Mouse (Mus musculus): ENCODE results near the gene Snx21.

The Snx21 gene

DNA sequence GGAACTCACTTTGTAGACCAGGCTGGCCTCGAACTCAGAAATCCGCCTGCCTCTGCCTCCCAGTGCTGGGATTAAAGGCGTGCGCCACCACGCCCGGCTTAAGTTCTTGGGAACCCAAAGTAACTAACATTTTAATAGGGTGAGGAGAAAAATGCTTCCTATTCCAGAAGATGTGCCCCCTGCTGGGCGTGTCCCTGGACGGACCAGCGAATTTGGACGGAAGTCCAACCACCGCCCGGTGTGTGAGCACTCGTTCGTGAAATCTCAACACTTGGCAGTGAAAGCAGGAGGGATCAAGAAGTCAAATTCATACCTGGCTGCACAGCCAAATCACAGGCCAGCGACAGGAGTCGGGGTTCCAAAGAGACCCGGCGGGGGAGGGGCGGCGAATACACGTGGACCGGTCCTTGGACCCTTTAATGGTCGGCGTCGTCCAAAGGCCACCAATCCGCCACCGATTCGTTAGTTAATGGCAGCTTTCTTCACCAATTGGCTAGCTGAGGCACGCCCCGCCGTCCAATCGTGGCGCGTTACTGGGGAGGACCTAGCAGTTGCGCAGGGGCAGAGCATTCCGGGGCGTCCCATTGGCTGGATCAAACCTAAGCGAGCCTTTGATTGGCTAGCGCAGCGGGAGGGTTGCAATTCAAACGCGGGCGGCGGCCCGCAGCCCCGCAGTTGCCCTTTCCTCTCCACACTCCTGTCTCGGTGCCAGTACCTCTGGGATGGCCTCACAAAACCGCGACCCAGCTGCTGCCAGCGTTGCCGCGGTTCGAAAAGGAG is 16.2 kb upstream of the Snx21 start, which contains the start of gene Ube2c:
Gene Ube2c, plus strand, starts transcription at position 641 of the 780 bp plus-strand sequence.
- in situ Hi-C loops (cut with MboI; ENCODE audit: unreplicated experiment in 2 of 2), result no loop called here

GRCm38 (mm10) chr2:164770279-164770678 is 15.3 kb upstream of the Snx21 start:
- in situ Hi-C loops (cut with MboI; ENCODE audit: unreplicated experiment in 2 of 2), result no loop called here

DNA sequence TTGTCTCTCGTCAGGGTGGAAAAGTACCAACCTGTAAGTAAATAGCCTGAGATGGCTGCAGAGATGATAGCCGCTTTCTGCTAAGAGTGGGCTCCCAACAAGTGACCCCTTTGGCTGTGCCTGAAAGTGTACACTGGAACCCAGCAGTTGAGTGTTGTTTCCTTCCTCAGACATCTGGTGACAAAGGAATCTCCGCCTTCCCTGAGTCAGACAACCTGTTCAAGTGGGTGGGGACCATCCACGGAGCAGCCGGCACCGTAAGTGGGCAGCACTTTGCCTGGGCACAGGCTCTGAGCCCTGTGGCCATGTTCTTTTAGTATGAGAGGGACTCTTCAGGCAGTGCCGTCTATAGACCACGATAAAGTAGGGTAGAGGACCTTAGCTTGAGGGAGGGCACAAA is 14.5 kb upstream of the Snx21 start:
- in situ Hi-C loops (cut with MboI; ENCODE audit: unreplicated experiment in 2 of 2), result no loop called here

DNA sequence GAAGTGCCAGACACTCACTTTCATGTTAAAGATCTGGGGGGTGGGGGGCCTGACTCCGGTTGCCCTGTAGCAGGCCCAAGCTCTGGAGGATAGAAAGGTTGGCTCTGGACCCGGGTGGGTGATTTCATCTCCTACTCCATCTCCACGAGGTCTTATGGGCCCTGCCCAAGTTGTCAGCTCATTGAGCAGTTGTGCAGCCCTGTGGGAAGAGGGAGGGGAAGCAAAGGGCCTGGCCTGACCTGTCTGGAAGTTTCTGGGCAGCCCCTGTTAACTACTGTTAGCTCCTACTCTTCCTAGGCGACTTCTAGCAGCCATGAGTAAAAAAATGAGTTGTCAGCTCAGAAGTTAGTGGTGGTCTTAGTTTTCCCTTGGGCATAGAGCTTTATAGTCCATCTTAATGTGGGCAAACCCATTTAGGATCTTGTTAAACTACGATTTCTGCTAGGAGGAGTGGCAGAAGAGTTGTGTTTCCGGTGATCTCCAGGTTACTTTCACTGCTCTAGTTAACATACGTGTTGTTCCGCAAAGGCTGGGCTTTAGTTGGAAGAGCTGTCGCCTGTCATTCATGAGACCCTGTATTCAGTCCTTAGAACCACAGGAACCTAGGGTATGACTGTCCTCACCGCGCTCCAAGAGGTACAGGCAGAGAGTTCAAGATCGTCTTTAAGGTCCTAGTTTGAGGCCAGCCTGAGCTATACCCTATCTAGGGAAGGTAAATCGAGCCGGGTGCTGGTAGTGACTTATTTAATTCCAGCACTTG is 12.2 kb upstream of the Snx21 start:
- in situ Hi-C loops (cut with MboI; ENCODE audit: unreplicated experiment in 2 of 2), result no loop called here

- in situ Hi-C loops (cut with MboI; ENCODE audit: unreplicated experiment in 2 of 2), result no loop called here
These were observed 11.6 kb upstream of the Snx21 start for GRCm38 (mm10) chr2:164773989-164774364.

DNA sequence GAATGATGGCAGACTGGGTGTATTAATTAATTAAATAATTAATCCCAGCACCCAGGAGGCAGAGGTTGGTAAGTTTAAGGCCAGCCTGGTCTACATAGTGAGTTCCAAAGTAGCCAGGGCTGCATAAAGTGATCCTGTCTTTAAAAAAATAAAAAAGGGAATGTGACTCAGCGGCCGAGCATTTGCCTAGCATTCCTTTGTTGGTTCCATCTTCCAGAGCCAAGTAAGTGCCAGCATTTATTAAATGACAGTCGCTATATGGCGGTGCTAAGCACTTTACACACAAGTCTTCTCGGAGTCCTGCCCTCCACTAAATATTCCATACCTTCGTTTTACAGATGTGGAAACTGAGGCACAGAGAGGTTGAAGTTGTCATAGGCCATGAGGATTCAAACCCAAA is 9.5 kb upstream of the Snx21 start:
- in situ Hi-C loops (cut with MboI; ENCODE audit: unreplicated experiment in 2 of 2), result loop anchor here in 1 of 2 experiments (25.0 kb wide), 1 partner anchor 511 kb away; the partner anchor contains the start of gene Slc35c2

- in situ Hi-C loops (cut with MboI; ENCODE audit: unreplicated experiment in 2 of 2), result loop anchor here in 1 of 2 experiments (25.0 kb wide), 1 partner anchor 510 kb away; the partner anchor contains the start of gene Slc35c2
These were observed 8.8 kb upstream of the Snx21 start for GRCm38 (mm10) chr2:164776801-164777200.

DNA sequence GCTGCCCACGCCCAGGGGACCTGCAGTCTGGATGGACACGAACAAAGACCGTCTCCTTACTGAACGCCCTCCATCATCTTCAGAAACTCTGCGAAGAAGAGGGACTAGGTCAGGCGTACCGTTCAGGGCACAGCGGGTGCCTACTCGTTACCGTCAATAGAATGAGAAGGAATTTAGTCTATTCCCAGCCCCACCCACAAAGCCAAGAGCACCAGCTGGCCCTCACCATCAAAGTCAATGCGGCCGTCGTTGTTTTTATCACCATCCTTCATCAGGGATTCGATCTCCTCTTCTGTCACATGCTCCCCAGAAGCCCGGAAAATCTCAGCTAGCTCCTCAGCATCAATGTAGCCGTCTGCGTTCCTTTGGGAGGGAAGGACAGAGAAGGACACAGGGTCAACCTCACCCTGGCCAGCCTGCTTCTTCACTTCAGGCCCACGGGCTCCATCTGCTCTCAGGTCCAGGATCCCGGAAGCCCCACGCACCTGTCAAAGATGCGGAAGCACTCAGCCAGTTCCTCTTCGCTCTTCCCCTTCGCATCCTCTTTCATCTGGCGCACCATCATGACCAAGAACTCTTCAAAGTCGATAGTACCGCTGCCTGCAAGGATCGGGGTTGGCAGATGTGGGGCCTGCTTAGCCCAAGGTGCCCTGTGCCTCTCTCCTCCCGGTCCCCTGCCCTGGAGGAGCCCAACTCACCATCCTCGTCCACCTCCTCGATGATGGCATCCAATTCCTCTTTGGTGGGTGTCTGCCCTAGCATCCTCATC is 8.2 kb upstream of the Snx21 start:
- in situ Hi-C loops (cut with MboI; ENCODE audit: unreplicated experiment in 2 of 2), result loop anchor here in 1 of 2 experiments (25.0 kb wide), 1 partner anchor 510 kb away; the partner anchor contains the start of gene Slc35c2

GRCm38 (mm10) chr2:164778015-164778287 is 7.7 kb upstream of the Snx21 start:
- in situ Hi-C loops (cut with MboI; ENCODE audit: unreplicated experiment in 2 of 2), result loop anchor here in 1 of 2 experiments (25.0 kb wide), 1 partner anchor 509 kb away; the partner anchor contains the start of gene Slc35c2

DNA sequence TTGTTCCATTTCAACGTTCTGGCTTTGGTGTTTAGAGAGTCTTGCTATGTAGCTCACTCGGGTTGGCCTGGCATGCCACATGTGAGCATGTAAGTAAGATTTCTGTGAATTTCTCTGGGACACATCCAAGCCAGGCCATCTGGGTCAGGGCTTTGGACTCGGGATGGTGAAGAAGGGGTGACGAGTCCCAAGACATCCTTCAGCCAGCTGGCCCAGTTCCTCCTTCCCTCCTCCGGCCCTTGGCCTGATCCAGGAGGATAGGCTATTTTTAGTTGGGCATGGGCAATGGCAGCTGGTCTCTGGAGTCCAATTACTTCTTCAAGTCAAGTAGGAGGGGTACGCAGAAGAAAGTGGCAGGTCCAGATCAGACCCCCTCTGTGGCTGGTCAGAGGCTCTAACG is 6.8 kb upstream of the Snx21 start:
- in situ Hi-C loops (cut with MboI; ENCODE audit: unreplicated experiment in 2 of 2), result loop anchor here in 1 of 2 experiments (25.0 kb wide), 1 partner anchor 508 kb away; the partner anchor contains the start of gene Slc35c2

DNA sequence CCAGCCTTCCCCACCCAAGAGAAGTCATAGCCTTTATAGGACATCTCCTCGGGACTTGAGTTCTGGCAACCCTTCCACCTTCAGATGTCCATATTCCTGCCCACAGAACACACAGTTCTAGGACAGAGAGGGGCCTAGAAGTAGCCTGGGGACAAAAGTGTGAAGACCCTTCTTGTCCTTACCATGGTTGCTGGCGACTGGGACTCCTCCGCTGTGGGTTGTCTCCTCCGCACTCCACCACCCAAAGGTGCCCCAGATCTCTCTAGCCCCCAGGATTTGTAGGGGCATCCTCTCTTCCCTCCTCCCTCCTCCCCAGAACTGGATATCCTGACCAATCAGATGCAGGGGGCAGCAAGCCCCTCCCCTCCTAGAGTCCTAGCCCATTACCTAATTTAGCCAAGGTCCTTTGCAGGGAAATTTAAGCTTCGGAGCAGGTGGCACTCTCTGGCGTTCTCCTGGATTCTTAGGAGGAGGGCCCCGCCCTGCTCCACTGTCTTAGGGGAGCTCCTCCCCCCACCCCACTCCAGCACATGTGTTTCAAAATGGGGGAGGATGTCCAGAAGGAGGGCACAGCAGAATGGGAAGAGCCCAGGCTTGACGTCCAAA is 6.0 kb upstream of the Snx21 start, which contains the start of gene Tnnc2:
Gene Tnnc2, minus strand, starts transcription at position 487 of the 606 bp plus-strand sequence.
- in situ Hi-C loops (cut with MboI; ENCODE audit: unreplicated experiment in 2 of 2), result loop anchor here in 1 of 2 experiments (25.0 kb wide), 1 partner anchor 508 kb away; the partner anchor contains the start of gene Slc35c2

- in situ Hi-C loops (cut with MboI; ENCODE audit: unreplicated experiment in 2 of 2), result loop anchor here in 1 of 2 experiments (25.0 kb wide), 1 partner anchor 505 kb away; the partner anchor contains the start of gene Slc35c2
These were observed 3.7 kb upstream of the Snx21 start for GRCm38 (mm10) chr2:164781876-164782275.

GRCm38 (mm10) chr2:164783926-164784581 is 1.6 kb upstream of the Snx21 start:
- in situ Hi-C loops (cut with MboI; ENCODE audit: unreplicated experiment in 2 of 2), result loop anchor here in 1 of 2 experiments (25.0 kb wide), 1 partner anchor 503 kb away; the partner anchor contains the start of gene Slc35c2

DNA sequence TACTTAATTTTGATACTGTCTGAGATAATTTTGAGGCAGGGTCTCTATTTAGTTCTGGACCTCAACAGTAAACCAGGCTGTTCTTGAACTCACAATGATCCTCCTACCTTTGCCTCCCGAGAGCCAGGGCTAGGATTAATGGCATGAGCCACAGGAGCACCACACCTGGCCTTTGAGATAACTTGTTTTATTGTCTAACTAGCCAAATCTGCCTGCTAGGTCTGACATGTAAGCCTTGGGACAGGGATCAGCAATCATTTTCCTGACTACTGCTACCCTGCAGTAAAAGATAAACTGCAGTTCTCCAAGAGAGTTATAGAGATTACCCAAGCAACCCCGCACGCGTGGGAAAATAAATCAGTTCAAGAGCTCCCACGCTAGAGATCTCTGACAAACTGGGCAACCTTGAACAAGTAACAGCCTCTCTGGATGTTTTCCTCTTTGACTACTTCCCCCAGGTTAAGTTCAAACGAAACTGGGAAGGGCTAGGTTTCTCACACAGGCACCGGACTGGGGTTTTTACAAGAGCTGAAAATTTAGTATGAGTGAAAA is 678 bp upstream of the Snx21 start:
- in situ Hi-C loops (cut with MboI; ENCODE audit: unreplicated experiment in 2 of 2), result loop anchor here in 1 of 2 experiments (25.0 kb wide), 1 partner anchor 502 kb away; the partner anchor contains the start of gene Slc35c2

- in situ Hi-C loops (cut with MboI; ENCODE audit: unreplicated experiment in 2 of 2), result loop anchor here in 1 of 2 experiments (25.0 kb wide), 1 partner anchor 501 kb away; the partner anchor contains the start of gene Slc35c2
These were observed 814 bp downstream of the Snx21 start for GRCm38 (mm10) chr2:164786388-164786885.

GRCm38 (mm10) chr2:164787032-164787431 is 1.4 kb downstream of the Snx21 start:
- in situ Hi-C loops (cut with MboI; ENCODE audit: unreplicated experiment in 2 of 2), result loop anchor here in 1 of 2 experiments (25.0 kb wide), 1 partner anchor 500 kb away; the partner anchor contains the start of gene Slc35c2

GRCm38 (mm10) chr2:164787779-164788178 is 2.2 kb downstream of the Snx21 start:
- in situ Hi-C loops (cut with MboI; ENCODE audit: unreplicated experiment in 2 of 2), result loop anchor here in 1 of 2 experiments (25.0 kb wide), 1 partner anchor 500 kb away; the partner anchor contains the start of gene Slc35c2

- in situ Hi-C loops (cut with MboI; ENCODE audit: unreplicated experiment in 2 of 2), result loop anchor here in 1 of 2 experiments (25.0 kb wide), 1 partner anchor 499 kb away; the partner anchor contains the start of gene Slc35c2
These were observed 2.8 kb downstream of the Snx21 start for GRCm38 (mm10) chr2:164788411-164788810.

Data from v-Abl transformed pro-B cells (cell line).